Mouse (Mus musculus) ovary, postnatal 10 days (tissue): Measurements from ENCODE around the gene Sox2.

Experiments
- DNase-seq: peaks from one replicate; pipeline ENCODE4 v3.0.0; 2022; ENCODE audit warnings: low spot score

Sox2 gene

DNA sequence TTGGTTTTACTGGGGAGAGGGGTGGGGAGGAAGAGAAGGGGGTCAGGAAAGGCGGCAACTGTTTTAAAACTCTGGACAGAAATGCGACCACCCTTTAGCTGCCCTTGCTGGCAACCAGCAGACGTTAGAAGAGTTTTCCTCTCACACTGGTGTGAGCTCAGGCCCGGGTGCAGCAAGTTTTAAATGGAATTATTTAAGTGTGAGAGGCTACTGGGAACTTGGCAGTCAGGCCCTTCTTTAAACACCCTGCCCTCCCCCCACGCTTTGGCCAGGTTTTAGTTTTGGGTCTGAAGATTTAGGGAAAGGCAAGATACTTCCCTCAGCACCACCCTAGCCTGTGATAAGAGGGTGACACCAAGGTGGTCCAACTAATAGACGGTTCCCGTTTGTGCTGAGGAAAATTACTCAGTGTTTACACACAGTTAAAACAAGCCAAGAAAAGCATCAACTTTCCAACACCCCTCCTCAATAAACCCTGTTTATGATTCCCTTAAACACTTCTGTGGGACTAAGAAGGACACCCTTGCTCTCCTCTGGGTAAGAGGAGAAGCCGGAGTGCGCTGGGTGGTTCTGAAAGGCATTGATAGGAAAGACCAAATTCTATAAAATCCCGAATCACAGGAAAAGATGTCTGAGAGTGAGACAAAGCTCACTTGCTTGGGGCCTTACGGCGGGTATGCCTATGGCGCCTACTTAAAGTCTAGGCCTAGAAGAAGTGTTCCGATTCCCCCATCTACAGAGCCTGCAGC, 10.5 kb downstream of the Sox2 start:
- no peak for DNase-seq

- DNase-seq = no peak
Measured at GRCm38 (mm10) chr3:34661341-34662007, 11.3 kb downstream of the Sox2 start.

GRCm38 (mm10) chr3:34662008-34662711, 12.0 kb downstream of the Sox2 start:
- no peak for DNase-seq

- DNase-seq = no peak
Measured at GRCm38 (mm10) chr3:34662712-34663655, 12.8 kb downstream of the Sox2 start.

GRCm38 (mm10) chr3:34663701-34664635, 13.8 kb downstream of the Sox2 start:
- no peak for DNase-seq

- DNase-seq = no peak
Measured at GRCm38 (mm10) chr3:34664636-34665531, 14.7 kb downstream of the Sox2 start.

DNA sequence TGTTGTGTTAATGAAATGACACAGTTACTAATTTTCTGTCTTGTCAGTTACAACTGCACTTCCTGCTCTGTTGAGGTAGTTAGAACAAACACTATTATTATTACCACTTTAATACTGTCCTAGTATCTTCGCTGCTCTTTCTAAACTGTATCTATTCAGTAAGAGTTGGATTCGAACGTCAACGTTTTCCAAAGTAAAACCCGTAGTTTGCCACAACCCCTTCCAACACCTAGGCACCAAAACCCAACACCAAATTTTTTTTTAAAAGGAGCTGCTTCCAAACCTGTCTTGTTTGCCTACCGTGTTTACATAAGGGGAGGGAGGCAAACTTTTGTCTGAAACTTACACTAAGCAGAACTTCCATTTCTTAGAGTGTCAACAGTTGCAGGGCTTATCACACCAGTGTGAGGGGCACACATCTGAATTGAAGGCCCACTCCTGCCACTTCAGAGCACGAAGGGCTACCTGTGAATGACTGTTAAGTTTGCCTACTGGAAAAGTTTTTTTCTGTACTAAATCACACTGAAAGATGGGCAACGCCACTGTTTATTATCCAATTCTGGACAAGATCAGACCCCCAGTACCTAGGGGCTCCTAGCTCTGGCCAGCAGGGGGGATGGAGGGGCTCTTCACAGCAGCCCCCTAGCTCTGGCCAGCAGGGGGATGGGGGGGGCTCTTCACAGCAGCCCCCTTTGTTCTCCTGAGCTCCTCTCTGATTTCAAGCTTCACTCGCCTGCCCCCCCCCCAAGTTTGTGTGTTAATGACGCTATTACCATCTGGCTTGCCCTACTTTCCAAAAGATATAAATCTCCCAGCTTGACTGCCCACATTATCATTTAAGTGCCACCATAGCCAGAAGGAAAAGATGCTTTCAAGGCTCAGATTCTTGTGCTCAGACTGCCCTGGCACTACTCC, 15.8 kb downstream of the Sox2 start:
- DNase-seq = no peak

DNA sequence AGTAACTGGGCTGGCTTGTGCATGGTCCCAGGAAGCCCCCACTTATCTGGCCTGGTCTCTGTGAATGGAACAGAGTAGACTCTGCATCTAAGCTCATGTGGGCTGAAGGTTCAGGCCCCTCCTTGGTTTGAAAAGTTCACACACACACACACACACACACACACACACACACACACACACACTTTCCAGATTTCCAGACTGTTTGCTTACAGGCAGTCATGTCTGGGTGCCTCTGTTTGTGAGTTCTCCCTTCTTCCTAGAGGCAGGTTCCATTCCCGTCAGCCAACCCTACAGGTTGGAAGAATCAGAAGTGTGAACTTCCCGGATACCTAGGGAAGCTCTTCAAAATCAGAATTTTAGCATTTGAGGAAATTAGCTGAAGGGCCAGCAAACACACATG, 17.0 kb downstream of the Sox2 start:
- DNase-seq = no peak

DNA sequence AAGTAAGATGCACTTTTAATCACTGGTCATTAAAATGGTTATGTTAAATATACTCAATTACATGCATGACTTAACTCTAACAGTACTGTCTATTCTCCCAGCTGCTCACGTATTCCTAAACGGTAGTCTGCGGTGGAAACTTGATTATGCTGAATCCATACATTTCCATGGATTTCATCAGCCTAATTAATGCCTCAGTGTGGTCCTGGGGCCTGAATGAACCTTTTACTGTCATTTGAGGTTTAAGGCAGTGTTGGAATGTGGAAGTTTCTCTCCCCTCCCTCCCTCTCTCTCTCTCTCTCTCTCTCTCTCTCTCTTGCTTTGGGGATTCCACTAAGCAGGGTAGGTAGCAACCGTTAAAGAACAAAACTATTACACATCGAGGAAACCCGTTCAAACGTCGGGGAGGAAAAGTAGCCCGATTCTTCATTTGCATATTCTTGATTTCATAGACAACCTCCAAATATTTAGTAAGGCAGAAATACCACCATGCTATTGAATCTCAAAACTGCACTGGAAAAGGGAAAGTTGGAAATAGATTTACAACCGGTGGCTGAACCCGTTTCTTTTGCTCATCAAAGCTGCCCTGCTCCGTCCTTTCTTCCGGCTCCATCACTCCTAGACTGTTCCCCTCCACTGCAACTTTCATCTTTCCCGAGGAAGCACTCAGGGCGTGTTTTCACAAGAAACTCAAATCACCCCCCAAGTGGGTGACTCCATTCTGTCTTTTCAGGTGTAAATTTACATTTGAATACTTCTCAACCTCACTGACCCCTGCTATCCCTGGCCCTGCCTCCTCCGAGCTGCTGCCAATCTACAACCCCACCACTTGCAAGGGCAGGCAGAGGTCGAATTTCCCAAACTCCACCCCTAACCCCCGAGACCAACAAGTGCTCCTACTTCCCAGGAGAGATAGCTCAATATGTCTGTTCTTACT, 17.9 kb downstream of the Sox2 start:
- DNase-seq = no peak

DNA sequence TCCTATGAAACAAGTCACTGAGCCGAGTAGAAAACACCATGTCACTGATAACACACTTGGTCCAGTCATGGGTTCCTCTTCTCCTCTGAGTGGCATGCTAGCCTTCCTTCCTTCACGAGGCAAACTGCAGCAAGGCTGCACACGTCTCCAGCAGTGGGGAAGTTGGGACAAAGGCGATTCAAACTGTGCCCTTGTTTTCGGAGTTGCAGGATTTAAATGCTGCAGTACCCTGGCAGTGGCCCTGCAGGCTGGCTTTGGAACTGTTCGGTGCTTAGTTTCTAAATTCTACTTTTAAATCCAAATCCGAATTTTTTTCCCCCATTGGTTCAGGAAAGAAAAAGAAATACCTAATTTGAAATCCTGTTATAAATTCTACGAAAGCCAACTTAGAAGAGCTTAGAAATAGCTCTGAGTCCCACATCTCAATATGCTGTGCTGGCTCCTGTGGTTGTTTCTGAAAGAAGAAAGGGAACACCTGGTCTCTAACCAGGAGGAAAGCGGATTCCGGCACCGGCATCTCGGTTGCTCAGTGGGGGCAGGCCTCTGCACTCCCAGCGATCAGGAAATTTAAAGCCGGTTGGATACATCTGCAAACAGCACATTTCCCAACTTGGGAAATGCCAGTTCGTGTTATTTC, 20.9 kb downstream of the Sox2 start:
- DNase-seq = no peak

GRCm38 (mm10) chr3:34678840-34679239, 28.6 kb downstream of the Sox2 start:
- DNase-seq = no peak

DNA sequence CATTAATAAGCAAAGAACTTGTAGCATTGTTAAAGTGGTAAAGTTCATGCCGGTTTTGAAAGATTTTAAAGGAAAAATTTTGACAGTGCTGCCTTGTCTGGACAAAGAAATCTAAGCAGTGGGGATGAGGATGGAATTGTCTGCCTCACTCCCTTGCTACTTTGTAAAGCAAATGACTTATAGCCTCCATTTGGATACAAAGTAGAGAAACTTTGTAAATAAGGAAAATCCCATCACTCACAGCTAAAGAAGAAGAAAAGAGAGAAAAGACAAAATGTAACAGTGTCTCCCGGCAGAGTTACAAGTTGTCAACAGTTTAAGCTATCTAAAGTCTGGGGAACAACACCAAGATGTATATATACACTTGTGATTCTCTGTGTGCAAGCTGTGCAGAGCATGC, 29.2 kb downstream of the Sox2 start:
- no peak for DNase-seq

DNA sequence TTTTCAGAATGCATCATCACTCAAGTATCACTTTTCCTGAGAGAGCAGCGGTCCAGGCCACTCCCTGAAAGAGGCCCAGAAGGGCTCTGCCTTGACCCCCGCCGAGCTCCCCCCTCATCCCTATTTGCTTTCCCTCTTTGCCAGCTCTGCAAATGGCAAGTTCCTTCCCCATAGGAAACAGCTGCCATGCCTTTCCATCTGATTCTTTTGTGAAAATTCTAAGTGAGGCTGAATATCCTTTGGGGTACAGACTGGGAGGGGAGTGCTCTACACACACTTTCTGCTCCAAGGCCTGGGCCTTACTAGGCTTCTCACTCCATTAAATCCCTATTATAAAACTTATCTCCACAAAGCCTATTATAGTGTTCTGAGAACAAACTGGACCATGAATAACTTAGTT, 29.7 kb downstream of the Sox2 start:
- DNase-seq = no peak

- no peak for DNase-seq
Measured at GRCm38 (mm10) chr3:34688072-34688471, 37.9 kb downstream of the Sox2 start.

GRCm38 (mm10) chr3:34691703-34692393, 41.6 kb downstream of the Sox2 start:
- DNase-seq = no peak

- no peak for DNase-seq
Measured at GRCm38 (mm10) chr3:34692394-34692745, 42.2 kb downstream of the Sox2 start.
